ENCODE assay signal across 17 mouse cellular contexts in genomic region chr19:16464730-16465129, GRCm38 (mm10). TPM values are rescaled to one million over a fixed set of nuclear protein-coding genes. Genes with fewer than 3 reads are reported as not detected.
A peak's percentile ranks its signal among the peaks of the same experiment; 100 is the strongest.
DNase-seq lines count a peak whose midpoint lies in the region; ATAC-seq and TF ChIP-seq lines count a peak whose summit lies in the region.
"Had no signal": no experiment of that assay in that cellular context is flagged by ENCODE, and none has a peak within 500 bp of the region (broad histone marks: within the 10 kb centered on the region; RNA-seq: fewer than 3 reads in every experiment).

No protein-coding gene starts in this region.

- no peaks in the 10 kb centered on the region for H3K27me3 ChIP-seq in heart, embryonic 10.5 days (ENCODE audit: insufficient read depth, poor library complexity, severe bottlenecking)
- no peaks in the 10 kb centered on the region for H3K27me3 ChIP-seq in kidney, embryonic 15.5 days
- no peaks in the 10 kb centered on the region for H3K27me3 ChIP-seq in lung, postnatal 0 days (replicated peaks; ENCODE audit: insufficient read depth, low read length)
- H3K27me3 ChIP-seq in thymus, adult 2 months (ENCODE audit: control insufficient read depth, insufficient read depth, low read length): no peaks in the 10 kb centered on the region
- H3K27me3 ChIP-seq: forebrain, embryonic 15.5 days; hindbrain, embryonic 13.5 days; midbrain, embryonic 12.5 days; neural tube, embryonic 13.5 days had no signal

- no peak overlapping the region for H3K4me2 ChIP-seq in kidney, embryonic 15.5 days
- H3K4me2 ChIP-seq in lung, postnatal 0 days (replicated peaks; ENCODE audit: low read depth, low read length): no peak overlapping the region
- H3K4me2 ChIP-seq: forebrain, embryonic 15.5 days; hindbrain, embryonic 13.5 days; midbrain, embryonic 12.5 days; neural tube, embryonic 13.5 days had no signal

- DNase-seq in heart, adult 11 months: peak; percentile 96
- DNase-seq in heart, embryonic 10.5 days (ENCODE audit: low spot score): no peak
- DNase-seq in kidney, postnatal 36 days: peak; percentile 33 to 46
- DNase-seq in lung, postnatal 0 days (ENCODE audit: low spot score): peak; percentile 54
- DNase-seq in layer of hippocampus, postnatal 14 days (ENCODE audit: low spot score in 2 of 2): no peak
- DNase-seq in thymus, adult 2 months: no peak
- DNase-seq in gastrocnemius, postnatal 14 days: no peak
- DNase-seq: adrenal gland, postnatal 36 days; cerebellum, adult 2 months; right cerebral cortex, postnatal 14 days; thymus, postnatal 14 days had no signal

- TF ChIP-seq POLR2A in thymus, adult 2 months (IDR thresholded peaks at IDR 0.05; ENCODE audit: control insufficient read depth, extremely low read depth, insufficient read depth, low read length, poor library complexity): no peak

- WGBS in heart, embryonic 10.5 days: 57% methylated on average over 4 of the region's 4 CpGs
- 73% methylated on average over 4 of the region's 4 CpGs for WGBS in kidney, embryonic 15.5 days
- WGBS in lung, postnatal 0 days: 33% methylated on average over 4 of the region's 4 CpGs
- 92% methylated on average over 4 of the region's 4 CpGs for WGBS in thymus, adult 2 months

- no peak for ATAC-seq in kidney, embryonic 15.5 days (replicated peaks; ENCODE audit: low FRiP score)
- peak; percentile 73 for ATAC-seq in lung, postnatal 0 days
- ATAC-seq: forebrain, embryonic 15.5 days had no signal

- H3K4me3 ChIP-seq in heart, embryonic 10.5 days: no peak overlapping the region
- H3K4me3 ChIP-seq in kidney, embryonic 15.5 days (replicated peaks): no peak overlapping the region
- H3K4me3 ChIP-seq in lung, postnatal 0 days (ENCODE audit: low read depth, low read length): no peak overlapping the region
- no peak overlapping the region for H3K4me3 ChIP-seq in thymus, adult 2 months (ENCODE audit: control insufficient read depth, insufficient read depth, low read length)
- H3K4me3 ChIP-seq: forebrain, embryonic 15.5 days; hindbrain, embryonic 13.5 days; midbrain, embryonic 12.5 days; neural tube, embryonic 13.5 days had no signal

- H3K9ac ChIP-seq in kidney, embryonic 15.5 days: no peak overlapping the region
- no peak overlapping the region for H3K9ac ChIP-seq in lung, postnatal 0 days (replicated peaks; ENCODE audit: low read depth)
- H3K9ac ChIP-seq: forebrain, embryonic 15.5 days; hindbrain, embryonic 13.5 days; midbrain, embryonic 12.5 days; neural tube, embryonic 13.5 days had no signal

- no peak for TF ChIP-seq CTCF in lung, postnatal 0 days (IDR thresholded peaks at IDR 0.05)
- no peak for TF ChIP-seq CTCF in thymus, adult 2 months (IDR thresholded peaks at IDR 0.05; ENCODE audit: borderline replicate concordance, control insufficient read depth, extremely low read depth, insufficient read depth, low read length, poor library complexity)

- intact Hi-C loops in gastrocnemius, postnatal 14 days (cut with DNase I; ENCODE audit: low total_unique reads): no loop called here

- H3K4me1 ChIP-seq in heart, embryonic 10.5 days: no peaks in the 10 kb centered on the region
- H3K4me1 ChIP-seq in kidney, embryonic 15.5 days: no peaks in the 10 kb centered on the region
- no peaks in the 10 kb centered on the region for H3K4me1 ChIP-seq in lung, postnatal 0 days (ENCODE audit: insufficient read depth, low read depth, low read length)
- no peaks in the 10 kb centered on the region for H3K4me1 ChIP-seq in thymus, adult 2 months (replicated peaks; ENCODE audit: control insufficient read depth, insufficient read depth, low read length)
- H3K4me1 ChIP-seq: forebrain, embryonic 15.5 days; neural tube, embryonic 13.5 days had no signal

- no peaks in the 10 kb centered on the region for H3K9me3 ChIP-seq in heart, embryonic 10.5 days
- no peaks in the 10 kb centered on the region for H3K9me3 ChIP-seq in kidney, embryonic 15.5 days (replicated peaks)
- H3K9me3 ChIP-seq in lung, postnatal 0 days (ENCODE audit: low read length): no peaks in the 10 kb centered on the region
- H3K9me3 ChIP-seq: forebrain, embryonic 15.5 days; hindbrain, embryonic 13.5 days; midbrain, embryonic 12.5 days; neural tube, embryonic 13.5 days had no signal

- peak; percentile 85 for TF ChIP-seq EP300 in lung, postnatal 0 days (IDR thresholded peaks at IDR 0.05)

- no peak overlapping the region for H3K27ac ChIP-seq in heart, embryonic 10.5 days
- H3K27ac ChIP-seq in kidney, embryonic 15.5 days: no peak overlapping the region
- H3K27ac ChIP-seq in lung, postnatal 0 days (ENCODE audit: low read length): no peak overlapping the region
- no peak overlapping the region for H3K27ac ChIP-seq in thymus, adult 2 months (ENCODE audit: control insufficient read depth, insufficient read depth, low read length)
- H3K27ac ChIP-seq: forebrain, embryonic 15.5 days; hindbrain, embryonic 13.5 days; midbrain, embryonic 12.5 days; neural tube, embryonic 13.5 days; stomach, postnatal 0 days had no signal

- H3K36me3 ChIP-seq in heart, embryonic 10.5 days: no peaks in the 10 kb centered on the region
- H3K36me3 ChIP-seq in kidney, embryonic 15.5 days: no peaks in the 10 kb centered on the region
- no peaks in the 10 kb centered on the region for H3K36me3 ChIP-seq in lung, postnatal 0 days (ENCODE audit: insufficient read depth, low read length)
- H3K36me3 ChIP-seq in thymus, adult 2 months (ENCODE audit: control insufficient read depth, insufficient read depth, low read length): no peaks in the 10 kb centered on the region
- H3K36me3 ChIP-seq: forebrain, embryonic 15.5 days; hindbrain, embryonic 13.5 days; midbrain, embryonic 12.5 days; neural tube, embryonic 13.5 days had no signal

RNA-seq across cellular contexts. Expression of gene Gna14, which starts 29.2 kb away (rescaled TPM):
- polyA plus RNA-seq in heart, embryonic 10.5 days (2016; fragmentation: Nextera tagmentation; extraction: Ambion mirVana): 0.76 and 3.7 TPM in 2 replicates
- 10.0 and 10.5 TPM in 2 replicates for polyA plus RNA-seq in kidney, embryonic 15.5 days (2015; fragmentation: Nextera tagmentation; extraction: Ambion mirVana)
- polyA plus RNA-seq in lung, postnatal 0 days (2015; fragmentation: Nextera tagmentation; extraction: Ambion mirVana): 14.9 and 15.6 TPM in 2 replicates
- 1 to 10 TPM; 1.1 to 1.7 TPM for total RNA-seq in layer of hippocampus, postnatal 14 days (2021)
- polyA plus RNA-seq in thymus, adult 2 months (2012; rRNA removed): 2.9 and 3.4 TPM in 2 replicates
- 1 to 10 TPM in 1 of 2 experiments, under 1 TPM in 1; 0.55 to 1.0 TPM for total RNA-seq in gastrocnemius, postnatal 14 days (2021)

Comparison
In these comparisons a context has a peak if more than half of its experiments do, and no peak if none do; other contexts are left out.
1. DNase-seq: peak in heart, adult 11 months (single experiment), kidney, postnatal 36 days (2 of 2) and lung, postnatal 0 days (single experiment); none in heart, embryonic 10.5 days (single experiment), layer of hippocampus, postnatal 14 days (0 of 2), thymus, adult 2 months (single experiment) and gastrocnemius, postnatal 14 days (single experiment).